Mouse (Mus musculus) liver, postnatal 0 days (tissue): ENCODE measurements at regions not wholly inside any gene's neighbourhood (a gene's known extent, or its start where the extent isn't known, plus 50 kb on each side); places are given as distances from the start of the nearest gene placed in this dataset.

Experiments
- CTCF ChIP-seq: sonication (generic); IDR thresholded peaks from 2 replicates; pipeline ENCODE4 v1.5.1; 2016; ENCODE audit warnings: antibody characterized with exemption, low read depth
- EP300 ChIP-seq: IDR thresholded peaks from 2 replicates; pipeline ENCODE4 v1.6.1; 2016; ENCODE audit warnings: antibody characterized with exemption, low read depth, mild to moderate bottlenecking

DNA sequence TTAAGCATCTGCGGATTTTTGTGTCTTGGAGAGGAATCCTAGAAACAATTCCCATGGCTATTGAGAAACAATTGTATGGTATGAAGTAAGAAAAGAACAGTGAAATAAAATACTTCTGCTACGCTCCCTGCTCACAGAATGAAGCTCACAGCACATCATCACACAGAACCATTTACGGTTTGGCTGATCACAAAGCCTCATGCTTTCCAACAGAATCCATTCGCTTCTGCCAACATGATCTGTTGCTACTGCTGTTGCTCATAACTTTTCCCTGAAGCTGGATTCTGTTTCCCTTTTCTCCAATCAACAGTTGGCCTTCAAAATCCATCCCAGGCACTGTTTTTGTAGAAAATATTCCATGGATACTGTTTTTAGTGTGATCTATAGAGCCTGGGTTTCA is 518.7 kb downstream of the Nebl start:
- TF ChIP-seq CTCF (no peak), EP300 (no peak)
